Mouse (Mus musculus) myocyte (in vitro differentiated cells): Measurements from ENCODE around the gene Dnajb4.

Experiments used
- CEBPB ChIP-seq: IDR thresholded peaks from 2 replicates; pipeline ENCODE4 v1.6.1; 2011; ENCODE audit warnings: mild to moderate bottlenecking, moderate library complexity; ENCODE audit not compliant: poor library complexity, insufficient read depth, severe bottlenecking
- E2F4 ChIP-seq: IDR thresholded peaks from one replicate; pipeline ENCODE4 v1.6.1; 2011; ENCODE audit warnings: mild to moderate bottlenecking, control low read depth, moderate library complexity; ENCODE audit not compliant: insufficient read depth
- MAX ChIP-seq: IDR thresholded peaks from one replicate; pipeline ENCODE4 v1.6.1; 2011; ENCODE audit warnings: low read depth, mild to moderate bottlenecking, control low read depth
- MYOD1 ChIP-seq, 3 experiments: IDR thresholded peaks; one replicate each; pipeline ENCODE4 v1.6.1; 2011; ENCODE audit warnings: control low read depth in 2 of 3, low read depth in 2 of 3, mild to moderate bottlenecking in 2 of 3, moderate library complexity in 1 of 3; ENCODE audit not compliant: insufficient read length in 2 of 3, control insufficient read depth in 1 of 3
- MYOG ChIP-seq, 3 experiments: IDR thresholded peaks; one replicate each; pipeline ENCODE4 v1.6.1; 2011; ENCODE audit warnings: control low read depth in 2 of 3, low read depth in 2 of 3, mild to moderate bottlenecking in 2 of 3; ENCODE audit not compliant: insufficient read length in 2 of 3, control insufficient read depth in 1 of 3, insufficient read depth in 1 of 3
- POLR2A ChIP-seq: IDR thresholded peaks from one replicate; pipeline ENCODE4 v1.6.1; 2011; ENCODE audit warnings: low read depth, mild to moderate bottlenecking, control low read depth, moderate library complexity; ENCODE audit not compliant: insufficient read length
- POLR2AphosphoS2 ChIP-seq: IDR thresholded peaks from one replicate; pipeline ENCODE4 v1.6.1; 2011; ENCODE audit warnings: low read depth, control low read depth; ENCODE audit not compliant: insufficient read length
- SRF ChIP-seq: IDR thresholded peaks from one replicate; pipeline ENCODE4 v1.6.1; 2011; ENCODE audit warnings: low read depth; ENCODE audit not compliant: control insufficient read depth, insufficient read length
- TCF12 ChIP-seq: IDR thresholded peaks from one replicate; pipeline ENCODE4 v1.6.1; 2011; ENCODE audit warnings: mild to moderate bottlenecking, control low read depth; ENCODE audit not compliant: poor library complexity, insufficient read depth, severe bottlenecking
- USF1 ChIP-seq: IDR thresholded peaks from one replicate; pipeline ENCODE4 v1.6.1; 2011; ENCODE audit warnings: low read depth, mild to moderate bottlenecking, control low read depth, moderate library complexity

DNA sequence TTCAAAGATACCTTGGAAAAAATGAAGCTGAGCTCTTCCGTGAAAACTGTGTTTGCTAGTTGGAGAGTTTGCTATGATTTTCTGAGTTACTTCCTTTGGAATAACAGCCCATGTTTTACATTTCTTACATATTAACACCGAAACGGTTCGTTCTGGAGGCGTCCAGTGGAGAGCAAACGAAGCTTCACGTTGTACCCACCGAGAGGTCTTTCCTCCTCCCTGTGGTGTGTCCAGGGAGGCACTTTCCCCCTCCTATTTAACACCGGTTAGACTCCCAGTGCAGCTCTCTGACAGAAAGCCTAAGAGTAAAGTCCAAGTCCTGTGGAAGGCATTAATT lies 45.1 kb downstream of the Dnajb4 start:
- TF ChIP-seq POLR2A (no peak), CEBPB (no peak), E2F4 (no peak), MYOG (IDR thresholded peaks at IDR 0.05; ENCODE audit: control insufficient read depth in 1 of 3, insufficient read depth in 1 of 3, insufficient read length in 2 of 3, low read depth in 2 of 3) (no peak), POLR2AphosphoS2 (no peak), MYOD1 (IDR thresholded peaks at IDR 0.05; ENCODE audit: control insufficient read depth in 1 of 3, insufficient read length in 2 of 3, low read depth in 2 of 3) (no peak), SRF (no peak), USF1 (no peak), MAX (no peak), TCF12 (no peak)
